Mouse (Mus musculus) B cell, adult 2 months (primary cell): ENCODE measurements at regions not wholly inside any gene's neighbourhood (a gene's known extent, or its start where the extent isn't known, plus 50 kb on each side); places are given as distances from the start of the nearest gene placed in this dataset.

ENCODE experiments used
- DNase-seq, 2 experiments: peaks; one replicate each; pipeline ENCODE4 v3.0.0; 2022

DNA sequence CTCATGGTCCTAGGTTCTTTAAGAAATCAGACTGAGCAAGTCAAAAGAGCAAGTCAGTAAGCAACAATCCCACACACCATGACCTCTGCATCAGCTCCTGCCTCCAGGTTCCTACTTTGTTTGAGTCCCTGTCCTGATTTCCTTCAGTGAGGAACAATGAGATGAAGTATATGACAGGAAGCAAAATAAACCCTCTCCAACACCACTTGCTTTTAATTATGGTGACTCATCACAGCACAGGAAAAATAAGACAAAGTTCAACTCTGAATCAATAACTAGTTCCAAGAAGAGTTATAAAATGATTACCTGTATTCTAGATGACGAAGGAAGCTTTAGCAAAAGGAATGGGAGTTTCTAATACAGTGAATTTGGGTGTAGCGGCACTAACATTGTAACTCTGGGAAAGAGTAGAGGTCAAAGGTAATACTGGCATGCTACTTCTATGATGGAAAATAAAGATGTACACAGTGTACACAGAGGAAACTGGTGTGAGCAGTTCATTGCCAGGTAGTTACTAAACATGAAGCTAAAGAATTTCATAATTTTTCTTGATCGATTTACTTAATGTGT lies 248.2 kb upstream of the Atp2b1 start:
- DNase-seq, result no peak

DNA sequence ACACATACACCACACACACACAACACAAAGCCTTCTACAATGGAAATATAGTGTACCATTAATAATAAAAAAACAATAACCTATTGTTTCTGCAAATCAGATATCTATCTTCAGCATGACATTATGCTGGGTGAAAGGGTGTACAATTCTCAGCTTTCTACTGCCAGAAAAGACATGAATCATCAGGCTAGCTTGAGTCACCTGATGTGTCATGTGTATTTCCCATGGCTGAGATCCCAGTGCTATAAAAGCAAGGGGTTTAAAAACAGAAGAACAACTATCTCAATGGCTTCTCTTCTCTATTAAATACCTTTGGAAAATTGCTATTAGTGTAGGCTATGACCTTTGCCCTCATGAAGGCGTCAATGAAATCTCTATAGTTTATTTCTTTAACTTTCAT lies 246.5 kb upstream of the Atp2b1 start:
- DNase-seq, result no peak

DNA sequence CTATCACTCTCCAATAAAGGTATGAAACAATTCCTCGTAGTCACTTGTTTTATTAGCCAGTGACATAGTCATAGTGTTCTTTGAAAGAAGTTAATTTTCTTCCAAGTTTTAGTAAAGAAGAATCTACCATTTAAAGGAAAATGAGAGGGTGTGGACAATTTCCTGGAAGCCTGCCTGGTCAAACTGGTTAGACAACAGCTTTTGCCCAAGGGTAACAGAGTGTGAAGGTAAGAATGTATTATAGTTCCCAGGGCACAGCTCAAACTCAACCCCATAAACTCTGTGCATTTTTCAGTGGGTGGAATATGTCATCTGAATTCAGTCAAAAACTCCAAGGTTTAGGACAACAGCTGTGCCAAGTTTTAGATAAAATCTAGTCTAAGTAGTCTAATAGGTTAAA lies 240.1 kb upstream of the Atp2b1 start:
- DNase-seq, result no peak

DNA sequence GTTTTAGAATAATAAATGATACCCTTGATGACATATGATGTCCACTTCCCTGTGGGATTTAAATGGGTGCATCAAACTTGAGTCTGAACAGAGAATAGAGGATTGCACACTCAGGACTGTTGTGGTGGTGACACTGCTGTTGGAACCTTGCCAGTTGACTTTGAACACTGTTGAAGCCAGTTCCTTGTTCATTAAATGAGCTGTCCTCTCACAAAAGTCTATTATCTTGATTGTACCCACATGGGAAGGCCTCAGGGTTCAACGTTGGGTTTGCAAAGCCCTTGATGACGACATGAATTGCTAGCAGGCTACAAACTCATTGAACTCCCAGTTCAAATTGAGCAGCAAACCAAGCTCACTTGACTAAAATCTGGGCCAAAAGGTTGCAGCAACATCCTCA lies 237.3 kb upstream of the Atp2b1 start:
- no peak for DNase-seq

DNA sequence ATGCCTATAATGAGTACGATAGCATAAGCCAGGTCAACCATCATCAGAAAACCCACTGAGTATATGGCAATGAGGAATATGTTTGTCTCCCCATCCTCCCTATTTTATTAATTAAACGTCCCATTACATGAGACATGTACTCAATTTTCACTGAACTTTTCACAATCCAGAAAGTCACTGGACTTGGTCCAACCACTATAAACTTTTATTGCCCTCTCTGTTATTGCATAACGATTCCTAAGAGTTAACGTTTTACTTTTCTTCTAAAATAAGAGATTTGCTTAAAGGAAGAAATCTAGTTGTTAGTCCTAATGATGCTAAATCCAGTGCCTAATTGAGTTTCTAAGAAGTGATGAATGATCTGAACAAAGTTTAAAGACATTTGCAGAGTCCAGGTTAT lies 236.0 kb upstream of the Atp2b1 start:
- DNase-seq, result no peak

DNA sequence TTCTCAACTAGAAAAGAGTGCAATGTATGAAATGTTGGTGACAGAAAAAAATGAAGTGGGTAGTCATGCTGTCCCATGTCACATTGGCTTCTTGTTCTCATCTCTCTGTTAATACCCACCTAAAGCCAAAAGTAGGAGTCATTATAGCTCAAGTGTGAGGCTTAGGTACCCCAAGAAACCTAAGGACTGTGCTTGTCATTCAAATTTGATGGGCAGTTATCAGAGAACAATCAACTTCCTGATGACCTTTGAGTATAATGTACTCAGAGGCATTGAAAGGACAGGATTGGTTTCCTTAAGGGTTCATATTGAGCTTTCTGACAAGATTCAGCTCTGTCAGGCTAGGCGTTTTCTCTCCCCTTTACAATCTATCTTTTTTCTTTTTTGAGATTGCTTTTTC lies 231.8 kb upstream of the Atp2b1 start:
- DNase-seq, result no peak

DNA sequence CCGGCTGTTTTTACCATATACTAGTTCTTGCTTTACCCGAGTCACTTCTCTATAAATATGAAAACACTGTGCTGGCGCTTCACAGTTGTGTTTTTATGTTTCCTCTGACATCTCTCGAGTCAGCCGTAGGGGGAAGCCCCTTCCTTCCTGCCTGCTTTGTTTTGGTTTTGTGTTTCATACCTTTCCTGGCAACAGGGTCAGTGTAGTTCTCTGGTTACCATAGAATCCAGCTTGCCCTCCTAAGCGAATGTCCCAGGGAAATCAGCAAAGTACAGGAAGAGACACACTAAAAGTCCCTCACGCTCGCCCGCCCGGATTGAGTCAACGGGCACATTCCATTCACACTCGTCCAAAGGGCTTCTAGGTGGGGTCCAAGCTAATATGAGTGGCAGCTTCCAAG lies 230.0 kb upstream of the Atp2b1 start:
- DNase-seq, result peak; percentile 57 to 68

DNA sequence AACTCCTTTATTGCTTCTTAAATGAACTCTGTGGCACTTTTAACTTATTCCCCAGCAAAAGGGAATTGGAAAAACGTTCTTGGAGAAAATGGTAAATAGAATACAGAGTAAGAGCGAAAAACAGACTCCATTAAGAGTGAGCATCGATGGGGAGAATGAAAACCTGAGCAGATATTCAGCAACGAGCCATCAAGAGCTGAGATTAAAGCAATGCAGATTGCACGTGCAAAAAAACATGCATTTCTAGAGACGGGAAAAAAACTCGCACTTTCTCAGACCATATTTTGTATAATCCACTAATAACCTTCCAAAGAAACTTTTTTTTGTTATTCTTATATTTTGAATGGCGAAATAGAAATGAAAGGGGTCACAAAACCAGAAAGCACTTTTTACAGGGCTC lies 229.5 kb upstream of the Atp2b1 start:
- DNase-seq, result no peak

DNA sequence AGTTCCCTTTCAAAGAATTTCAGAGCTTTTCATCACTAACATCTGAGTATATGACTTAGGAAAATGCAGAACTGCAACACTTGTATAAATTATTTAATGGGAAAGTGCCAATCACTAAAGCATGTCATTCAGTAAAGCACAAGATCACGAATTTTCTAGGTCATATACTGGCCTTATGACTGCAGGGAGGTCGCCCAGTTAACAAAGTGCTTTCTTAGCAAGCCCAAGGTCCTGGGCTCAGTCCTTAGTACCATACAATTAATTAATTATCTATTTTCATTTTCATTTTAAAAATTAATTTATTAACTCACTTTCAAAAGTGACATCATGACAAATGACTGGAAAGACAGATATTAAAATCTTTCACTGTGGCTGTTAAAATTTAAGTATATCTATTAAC lies 228.5 kb upstream of the Atp2b1 start:
- DNase-seq, result no peak

DNA sequence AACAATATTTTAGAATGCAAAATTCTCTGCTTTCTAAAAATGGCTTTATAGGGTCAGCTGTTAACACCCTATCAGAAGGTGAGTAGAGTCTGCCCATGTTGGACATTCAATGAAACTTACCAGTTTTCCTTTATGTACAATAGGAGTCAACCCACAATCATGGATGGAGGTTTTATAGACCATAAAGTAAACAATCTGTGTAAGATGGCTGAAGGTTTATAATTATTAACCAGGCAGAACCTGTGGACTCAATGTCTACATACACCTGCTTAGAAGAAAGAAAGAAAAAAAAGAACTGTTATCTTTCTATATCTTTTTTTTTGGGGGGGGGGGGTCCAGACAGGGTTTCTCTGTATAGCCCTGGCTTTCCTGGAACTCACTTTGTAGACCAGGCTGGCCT lies 227.8 kb upstream of the Atp2b1 start:
- no peak for DNase-seq

DNA sequence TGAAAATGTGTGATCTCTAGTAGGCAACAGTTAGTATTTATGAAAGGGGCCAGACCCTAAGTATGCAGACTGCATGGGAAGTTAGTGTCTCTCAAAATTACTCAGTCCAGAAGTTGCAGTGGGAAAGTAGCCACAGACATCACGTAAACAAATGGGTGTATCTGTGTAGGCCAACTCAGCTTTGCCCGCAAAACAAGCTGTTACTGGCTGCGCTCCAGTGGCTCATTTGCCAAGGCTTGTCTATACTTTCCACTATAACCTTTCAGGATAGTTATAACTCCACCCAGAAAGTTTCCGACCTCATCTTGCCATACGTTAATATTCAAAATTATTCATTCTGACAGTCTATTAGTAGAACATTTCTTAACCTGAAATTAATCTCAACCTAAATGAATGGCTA lies 222.4 kb upstream of the Atp2b1 start:
- no peak for DNase-seq

DNA sequence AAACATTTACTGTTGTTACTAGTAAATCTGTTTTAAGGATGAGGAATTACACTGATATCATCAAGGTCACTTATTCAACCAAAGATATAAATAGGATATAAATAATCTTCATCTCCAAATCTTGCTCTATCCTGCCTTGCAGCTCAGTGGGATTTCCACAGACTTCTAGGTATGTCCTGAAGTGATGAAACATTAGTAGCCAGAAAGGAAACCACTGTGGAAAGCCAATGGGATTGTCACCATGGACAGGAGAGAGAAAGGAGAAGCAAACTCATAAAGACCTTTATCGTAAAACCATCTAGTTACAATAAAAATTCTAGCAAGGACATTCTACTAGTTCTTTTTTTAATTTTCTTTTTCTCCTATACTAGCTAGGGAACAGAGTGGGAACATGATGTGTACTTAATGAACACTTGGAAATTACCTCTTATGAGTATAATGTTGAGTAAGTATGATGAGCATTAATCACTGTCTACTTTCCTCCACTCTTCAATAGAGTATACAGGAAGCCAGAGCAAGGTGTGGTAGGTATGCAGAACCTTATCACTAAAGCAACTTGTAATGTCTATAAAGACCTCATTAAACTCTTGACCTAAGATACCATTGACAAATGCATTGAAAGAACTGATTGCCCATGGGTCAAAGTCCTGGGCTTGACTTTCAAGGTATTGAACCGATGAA lies 219.4 kb upstream of the Atp2b1 start:
- no peak for DNase-seq

DNA sequence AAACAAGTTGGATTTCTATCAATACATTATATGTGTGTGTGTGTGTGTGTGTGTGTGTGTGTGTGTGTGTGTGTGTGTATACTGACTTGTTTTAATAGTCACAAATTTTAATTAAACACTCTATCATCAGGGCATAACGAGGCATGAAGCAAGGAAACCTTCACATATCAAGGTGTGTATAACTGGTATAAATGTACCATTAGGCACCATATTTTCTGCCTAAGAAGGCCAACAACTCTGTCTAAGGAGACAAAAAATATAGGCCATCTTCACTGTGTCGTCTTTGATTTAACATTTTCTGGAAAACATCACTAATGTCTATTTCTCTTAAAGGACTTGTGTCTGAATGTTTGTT lies 218.9 kb upstream of the Atp2b1 start:
- no peak for DNase-seq

DNA sequence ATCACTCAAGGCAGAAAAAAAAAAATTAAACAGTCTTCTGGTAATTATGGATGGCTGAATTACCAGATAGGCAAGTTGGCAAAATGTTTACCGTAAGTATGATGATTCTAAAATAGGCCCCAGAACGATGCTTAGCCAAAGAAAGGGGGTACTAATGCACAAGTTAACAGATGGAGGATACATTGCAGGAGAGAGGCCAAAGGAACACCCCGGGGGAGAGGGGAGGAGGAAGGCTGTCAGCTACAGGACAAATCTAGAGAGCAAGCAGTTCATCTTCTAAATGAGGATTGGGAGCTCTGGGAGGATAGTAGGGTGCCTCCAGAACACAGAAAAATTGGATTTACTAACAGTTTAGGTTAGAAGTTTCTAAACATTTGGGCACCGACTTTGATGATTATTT lies 216.3 kb upstream of the Atp2b1 start:
- DNase-seq, result no peak

DNA sequence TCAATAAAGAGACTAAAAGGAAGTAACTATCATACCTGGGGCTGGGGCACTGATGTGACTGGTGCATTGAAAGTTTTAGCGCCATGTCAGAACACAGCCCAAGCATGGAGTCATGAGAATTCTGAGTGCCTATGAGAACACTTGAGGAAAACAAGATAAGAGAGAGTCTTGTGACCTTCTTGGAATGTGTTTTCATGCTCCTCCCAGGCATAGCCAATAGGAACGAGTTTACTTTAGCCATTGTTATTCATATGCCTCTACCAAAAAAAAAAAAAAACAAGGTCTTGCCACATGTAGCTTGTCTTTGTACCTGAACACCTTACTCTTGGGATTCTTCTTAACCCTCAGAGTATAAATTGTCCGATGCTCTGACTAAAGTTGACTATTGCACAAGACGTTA lies 214.6 kb upstream of the Atp2b1 start:
- DNase-seq, result no peak

DNA sequence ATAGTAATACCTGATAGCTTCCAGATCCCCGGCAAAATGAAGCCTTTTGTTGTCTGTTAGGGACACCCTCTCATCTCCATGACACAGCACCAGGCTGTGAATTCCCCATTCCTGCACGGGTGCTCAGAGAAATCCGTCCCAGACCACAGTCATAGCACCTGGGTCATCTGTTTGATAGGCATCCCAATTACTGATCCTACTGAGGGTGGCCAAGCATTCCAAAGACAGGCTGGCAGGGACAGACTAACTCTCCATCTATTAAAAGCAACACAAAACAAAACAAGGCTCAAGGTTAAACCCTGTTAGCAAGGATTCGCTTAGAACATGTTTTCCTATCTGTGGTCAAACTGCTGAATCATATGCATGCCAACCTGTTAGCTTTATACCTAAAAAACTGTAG lies 213.8 kb upstream of the Atp2b1 start:
- DNase-seq, result no peak

DNA sequence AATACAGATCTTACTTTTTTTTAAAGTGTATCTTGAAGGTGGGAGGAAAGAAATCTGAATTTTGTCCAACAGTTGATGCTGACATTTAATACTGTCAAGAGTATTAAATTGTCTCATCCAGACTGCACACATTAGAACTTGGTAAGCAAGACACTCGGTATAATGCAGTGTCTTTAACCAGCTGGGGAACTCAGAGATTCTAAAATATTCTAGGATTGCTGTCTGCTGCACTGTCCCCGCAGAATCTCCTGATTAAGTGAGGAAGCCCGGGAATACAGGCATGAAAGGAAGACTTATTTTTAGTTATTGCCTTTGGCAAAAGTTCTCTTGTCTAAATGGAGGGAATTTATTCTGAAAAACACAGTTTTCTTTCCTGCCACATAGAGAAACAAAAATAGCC lies 212.9 kb upstream of the Atp2b1 start:
- DNase-seq, result no peak

DNA sequence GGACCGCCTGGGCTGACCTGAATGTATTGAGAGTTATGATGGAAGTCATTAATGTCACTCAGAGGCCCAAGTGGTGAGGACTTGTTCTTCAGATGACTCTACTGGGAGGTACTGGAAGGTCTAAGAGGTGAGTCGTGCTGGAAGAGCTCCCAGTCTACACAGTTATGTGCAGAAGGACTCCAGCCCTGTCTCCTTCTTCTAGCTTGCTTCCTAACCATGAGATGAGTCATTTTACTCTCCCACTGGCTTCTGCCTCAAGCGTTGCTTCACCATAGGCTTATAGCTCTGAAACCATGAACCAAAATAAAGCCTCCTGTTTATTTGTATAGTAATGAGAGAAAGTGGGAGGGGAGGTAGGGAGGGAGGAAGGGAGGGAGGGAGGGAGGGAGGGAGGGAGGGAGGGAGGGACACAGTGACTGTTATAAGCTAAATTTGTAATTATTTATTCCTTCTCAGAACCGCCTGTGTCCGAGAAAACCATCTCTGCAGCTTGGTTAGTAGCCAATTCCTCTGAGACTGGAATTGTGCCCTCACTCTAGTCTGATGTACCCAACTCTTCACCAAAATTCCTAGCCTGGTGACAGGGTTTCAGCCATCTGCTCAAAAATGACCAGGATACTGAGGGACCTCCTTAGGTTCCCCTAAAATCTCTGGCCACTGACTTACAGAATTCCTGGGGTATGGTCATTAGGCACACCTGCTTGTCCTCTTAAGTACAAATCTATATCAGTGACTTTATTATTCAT lies 211.6 kb upstream of the Atp2b1 start:
- DNase-seq, result no peak

DNA sequence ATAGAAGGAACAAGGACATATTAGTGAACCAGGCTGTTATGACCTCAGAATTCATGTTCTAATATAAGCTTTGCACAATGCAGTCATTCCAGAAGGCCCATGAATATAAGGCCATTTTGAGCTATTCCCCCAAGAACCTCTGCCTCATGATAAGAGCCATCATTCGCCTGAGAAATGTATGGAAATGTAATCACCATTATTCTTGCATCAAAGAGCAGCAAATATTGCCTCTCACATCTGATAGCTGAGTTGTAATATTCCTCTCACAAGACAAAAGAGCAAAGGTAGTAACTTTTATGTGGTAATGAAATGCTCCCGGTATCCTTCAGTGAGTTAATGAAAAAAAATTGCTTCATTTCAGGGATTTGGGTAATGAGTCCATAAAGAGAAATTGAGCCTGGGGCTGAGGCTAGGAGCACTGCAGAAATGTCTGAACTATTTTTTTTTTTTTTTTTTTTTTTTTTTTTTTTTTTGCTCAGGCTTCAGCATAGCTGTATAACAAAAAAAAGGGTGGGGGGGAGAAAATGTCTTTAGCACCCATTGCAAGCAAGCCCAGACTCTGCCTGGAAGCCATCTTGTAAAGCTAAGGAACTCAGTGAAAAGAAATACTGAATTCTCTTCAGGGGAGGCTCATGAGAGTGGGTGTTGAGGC lies 210.4 kb upstream of the Atp2b1 start:
- no peak for DNase-seq

DNA sequence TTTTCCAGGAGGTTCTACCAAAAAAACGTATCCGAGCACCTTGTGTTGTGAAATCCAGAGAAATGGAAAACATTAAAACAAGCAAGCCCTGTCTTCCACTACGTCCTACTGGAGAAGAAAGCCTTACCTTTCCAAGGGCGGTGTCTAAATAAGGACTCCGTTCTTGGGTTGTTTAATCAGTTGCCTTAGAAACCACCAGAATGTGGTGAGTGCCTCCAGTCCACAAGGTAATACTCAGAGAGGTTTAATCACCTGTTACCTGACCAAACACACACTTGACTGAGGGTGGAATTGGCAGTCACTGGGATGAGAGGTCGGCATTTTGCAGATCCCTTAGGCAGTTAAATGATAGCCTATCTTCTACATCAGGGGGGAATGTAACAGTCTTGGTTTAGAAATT lies 209.6 kb upstream of the Atp2b1 start:
- DNase-seq, result no peak

DNA sequence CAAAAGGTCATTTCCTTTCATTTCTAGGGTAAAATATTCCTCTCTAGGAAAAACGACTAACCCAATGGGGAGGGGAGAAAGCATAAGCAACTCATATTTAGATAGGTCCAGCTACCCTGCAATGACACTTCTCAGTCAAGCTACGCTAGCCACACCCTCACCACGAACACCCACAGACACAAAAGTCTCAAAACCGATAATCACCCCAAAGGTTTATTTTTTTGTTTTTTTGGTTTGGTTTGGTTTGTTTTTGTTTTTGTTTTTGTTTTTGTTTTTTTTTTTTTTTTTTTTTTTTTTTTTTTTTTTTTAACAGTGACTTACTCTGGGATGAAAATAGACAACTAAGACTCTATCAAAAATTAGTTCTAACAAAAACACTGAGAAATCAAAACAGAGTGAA lies 196.3 kb upstream of the Atp2b1 start:
- no peak for DNase-seq

DNA sequence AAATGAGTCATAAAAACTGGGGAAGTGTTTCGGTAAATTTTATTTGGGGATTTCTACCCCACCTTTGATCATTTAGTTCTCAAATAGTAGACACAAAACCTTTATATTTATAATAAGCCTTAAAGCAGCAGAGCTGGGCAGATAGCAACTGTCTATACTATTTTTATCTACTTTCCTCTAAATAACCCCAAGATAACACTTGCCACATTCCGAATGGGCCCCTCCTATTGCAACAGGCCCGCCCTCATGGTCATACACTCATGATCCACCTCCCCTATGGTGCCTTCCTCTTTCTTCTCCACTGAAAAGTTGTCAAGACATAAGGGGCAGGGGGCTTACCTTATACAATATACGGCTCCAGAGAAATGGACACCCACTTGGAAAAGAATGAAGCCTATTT lies 195.5 kb upstream of the Atp2b1 start:
- DNase-seq, result no peak

DNA sequence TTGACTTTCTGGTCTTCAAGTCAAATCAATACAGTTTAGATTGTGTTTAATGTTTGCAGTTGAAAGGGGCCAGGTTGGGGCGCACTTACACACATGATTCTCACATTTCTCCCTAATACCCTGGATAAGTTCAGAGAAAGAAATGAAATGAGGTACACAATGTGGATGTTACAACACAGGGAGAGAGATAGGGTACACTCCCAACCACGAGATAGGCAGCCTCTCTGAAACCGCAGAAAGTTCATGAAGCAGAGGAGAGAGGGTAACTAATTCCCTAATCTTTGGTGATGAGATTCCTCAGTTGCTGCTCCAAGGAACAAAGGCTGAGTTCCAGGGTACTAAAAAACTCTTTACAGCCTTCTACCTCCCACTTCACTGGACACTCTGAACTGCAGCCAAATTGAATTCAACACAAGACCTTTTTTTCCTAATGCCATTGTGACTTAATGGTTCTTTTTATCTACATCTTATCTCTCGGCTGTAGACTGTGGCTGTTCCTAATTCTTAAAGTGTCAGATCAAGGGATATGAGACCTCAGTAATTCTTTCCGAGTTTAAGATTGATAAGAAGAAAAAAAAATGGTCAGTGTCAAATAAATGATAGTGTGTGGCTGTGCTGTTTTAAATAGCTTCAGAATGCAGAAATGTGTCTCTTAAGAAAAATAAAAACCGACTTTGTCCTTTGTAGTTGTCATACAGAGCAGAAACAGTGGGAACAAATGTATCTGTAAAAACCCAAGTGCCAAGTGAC lies 193.8 kb upstream of the Atp2b1 start:
- no peak for DNase-seq

DNA sequence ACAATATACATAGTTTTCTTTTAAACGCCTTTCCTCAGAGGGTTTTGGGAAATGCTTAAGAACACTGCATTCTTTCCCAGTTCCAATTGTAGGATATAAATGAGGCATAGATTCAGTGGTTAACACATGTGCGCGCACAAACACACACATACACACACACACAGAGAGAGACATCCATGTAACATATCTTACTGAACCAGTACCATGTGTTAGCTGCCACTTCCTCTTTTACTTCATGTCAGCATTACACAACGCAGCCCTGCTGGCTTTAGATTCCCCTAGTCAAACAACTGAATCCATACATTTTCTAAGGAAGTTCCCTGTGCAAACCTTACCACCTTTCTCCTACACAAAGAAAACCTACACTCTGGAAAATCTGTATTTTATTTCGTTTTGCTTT lies 189.1 kb upstream of the Atp2b1 start:
- no peak for DNase-seq
